10 mouse cellular contexts compared by ENCODE assay signal in genomic region chr7:100100031-100100595, GRCm38 (mm10). TPM values are rescaled to one million over a fixed set of nuclear protein-coding genes. Genes with fewer than 3 reads are reported as not detected.
A peak's percentile ranks its signal among the peaks of the same experiment; 100 is the strongest.
DNase-seq lines count a peak whose midpoint lies in the region.
"Had no signal": no experiment of that assay in that cellular context is flagged by ENCODE, and none has a peak within 500 bp of the region (broad histone marks: within the 10 kb centered on the region; RNA-seq: fewer than 3 reads in every experiment).

No protein-coding gene starts in this region.

- peak overlapping the region; percentile 18 for H3K27ac ChIP-seq in macrophage

- WGBS in macrophage (ENCODE audit: missing documents), result 94% methylated on average over 5 of the region's 5 CpGs

- peaks cover 15% of the 10 kb centered on the region for H3K79me2 ChIP-seq in macrophage (ENCODE audit: inconsistent target)

- peak; percentile 6 for DNase-seq in adrenal gland, postnatal 10 days
- DNase-seq in adrenal gland, postnatal 4 days (ENCODE audit: low spot score in 2 of 2), result no peak
- peak; percentile 79 for DNase-seq in 416B (ENCODE audit: low read depth)
- peak; percentile 39 for DNase-seq in c-Kit-positive CD71-positive TER-119-negative erythroid progenitor cells, embryonic 14.5 days (ENCODE audit: low read depth)
- DNase-seq in ovary, postnatal 10 days (ENCODE audit: low spot score), result no peak
- no peak for DNase-seq in cerebellum, postnatal 4 days (ENCODE audit: low spot score in 2 of 2)
- no peak for DNase-seq in kidney, adult 9 months
- DNase-seq: cerebellum, adult 8-10 months; heart, postnatal 4 days had no signal

- H3K4me3 ChIP-seq in macrophage (ENCODE audit: inconsistent target), result no peak overlapping the region

- H3K36me3 ChIP-seq in macrophage (ENCODE audit: inconsistent target), result peaks cover 53% of the 10 kb centered on the region

RNA-seq across cellular contexts. Expression of gene Pold3, which starts 21.3 kb away (rescaled TPM):
- total RNA-seq in adrenal gland, postnatal 10 days (2021), result 10 to 100 TPM; 21.7 to 33.0 TPM
- total RNA-seq in adrenal gland, postnatal 4 days (2021), result 10 to 100 TPM; 45.8 to 48.8 TPM
- total RNA-seq in macrophage (2018; cell fraction: chromatin; rRNA removed), result 100 to 1,000 TPM in 25 of 26 experiments, 10 to 100 TPM in 1; 96.3 to 303 (median 184) TPM
- total RNA-seq in macrophage (2018; cell fraction: cytosol; rRNA removed), result 10 to 100 TPM; 25.3 to 38.1 (median 30.7) TPM
- 100 to 1,000 TPM in 12 of 26 experiments, 10 to 100 TPM in 14; 61.9 to 188 (median 96.1) TPM for total RNA-seq in macrophage (2018; cell fraction: nucleus; rRNA removed)
- 27.4 to 53.5 TPM (median 39.1 TPM) in 3 replicates for polyA plus RNA-seq in macrophage (2018)

RNA-seq across cellular contexts. Expression of gene Lipt2, which starts 59.0 kb away (rescaled TPM):
- 1 to 10 TPM; 7.5 TPM for total RNA-seq in adrenal gland, postnatal 10 days (2021)
- 1 to 10 TPM; 6.4 to 7.5 TPM for total RNA-seq in adrenal gland, postnatal 4 days (2021)
- total RNA-seq in macrophage (2018; cell fraction: chromatin; rRNA removed), result 1 to 10 TPM in 2 of 26 experiments, under 1 TPM in 10, not detected in 14; 0.42 to 2.0 (median 0.72) TPM
- total RNA-seq in macrophage (2018; cell fraction: cytosol; rRNA removed), result 1 to 10 TPM in 21 of 26 experiments, under 1 TPM in 5; 0.33 to 3.7 (median 1.8) TPM
- total RNA-seq in macrophage (2018; cell fraction: nucleus; rRNA removed), result 1 to 10 TPM in 8 of 26 experiments, under 1 TPM in 10, not detected in 8; 0.35 to 2.5 (median 0.73) TPM
- polyA plus RNA-seq in macrophage (2018), result 2.6 to 6.6 TPM (median 5.7 TPM) in 3 replicates

Comparison
In these comparisons a context has a peak if more than half of its experiments do, and no peak if none do; other contexts are left out.
1. DNase-seq: peak in adrenal gland, postnatal 10 days (single experiment), 416B (single experiment) and c-Kit-positive CD71-positive TER-119-negative erythroid progenitor cells, embryonic 14.5 days (single experiment); none in adrenal gland, postnatal 4 days (0 of 2), ovary, postnatal 10 days (single experiment), cerebellum, postnatal 4 days (0 of 2) and kidney, adult 9 months (single experiment).